Mouse (Mus musculus): ENCODE measurements at regions not wholly inside any gene's neighbourhood (a gene's known extent, or its start where the extent isn't known, plus 50 kb on each side); places are given as distances from the start of the nearest gene placed in this dataset.

- no peak for TF ChIP-seq CTCF (IDR thresholded peaks at IDR 0.05)
- no peak for TF ChIP-seq EP300 (IDR thresholded peaks at IDR 0.05)
These were observed 235.7 kb upstream of the Cxxc4 start for GRCm38 (mm10) chr3:134000595-134000994.
